Comparison of ENCODE assay signal across 8 mouse cellular contexts in the genomic region with DNA sequence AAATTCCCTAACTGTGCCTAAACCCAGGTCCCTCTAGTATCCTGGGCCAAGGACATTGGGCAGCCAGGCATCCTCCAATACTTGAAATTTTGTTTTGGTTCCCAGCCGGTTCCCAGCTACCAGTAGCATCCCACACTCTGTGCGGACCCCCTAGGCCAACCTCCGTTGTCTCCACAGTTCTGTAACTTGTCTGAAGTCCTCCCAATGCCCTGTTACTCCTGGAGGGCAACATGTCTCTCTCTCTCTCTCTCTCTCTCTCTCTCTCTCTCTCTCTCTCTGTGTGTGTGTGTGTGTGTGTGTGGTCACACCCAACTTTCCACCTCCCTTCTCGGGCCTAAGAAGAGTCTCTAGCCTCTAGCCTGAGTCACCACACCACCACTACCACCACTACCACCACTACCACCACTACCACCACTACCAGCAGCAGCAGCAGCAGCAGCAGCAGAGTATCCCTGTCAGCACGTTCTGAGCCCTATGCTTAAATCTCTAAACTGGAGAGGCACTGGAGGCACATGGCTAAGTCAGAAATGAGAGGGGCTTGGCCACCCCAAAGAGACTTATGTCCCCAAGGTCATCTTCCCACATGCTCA. TPM values are rescaled to one million over a fixed set of nuclear protein-coding genes. Genes with fewer than 3 reads are reported as not detected.
DNase-seq lines count a peak whose midpoint lies in the region; ATAC-seq and TF ChIP-seq lines count a peak whose summit lies in the region.

No protein-coding gene starts in this region.

- no peaks in the 10 kb centered on the region for H3K9me3 ChIP-seq in forebrain, embryonic 12.5 days
- H3K9me3 ChIP-seq in liver, embryonic 13.5 days (replicated peaks), result no peaks in the 10 kb centered on the region

- 35% methylated on average over 5 of the region's 5 CpGs for WGBS in heart, adult 2 months
- 7% methylated on average over 5 of the region's 5 CpGs for WGBS in forebrain, embryonic 12.5 days
- 36% methylated on average over 5 of the region's 5 CpGs for WGBS in liver, embryonic 13.5 days (ENCODE audit: insufficient replicate concordance)

- peak overlapping the region; percentile 70 for H3K4me2 ChIP-seq in forebrain, embryonic 12.5 days
- H3K4me2 ChIP-seq in liver, embryonic 13.5 days, result peak overlapping the region; percentile 69

- H3K36me3 ChIP-seq in heart, adult 2 months (ENCODE audit: control insufficient read depth, insufficient read depth, low read length), result no peaks in the 10 kb centered on the region
- H3K36me3 ChIP-seq in forebrain, embryonic 12.5 days (replicated peaks), result no peaks in the 10 kb centered on the region
- H3K36me3 ChIP-seq in liver, embryonic 13.5 days, result no peaks in the 10 kb centered on the region

- DNase-seq in heart, adult 2 months, result no peak
- no peak for DNase-seq in heart, adult 8-10 months (ENCODE audit: low spot score)
- DNase-seq in 3134 (ENCODE audit: extremely low read depth, insufficient read length, low spot score), result peak; percentile 72
- no peak for DNase-seq in liver, embryonic 13.5 days
- DNase-seq in frontal cortex, postnatal 10 days (ENCODE audit: low spot score in 2 of 2), result no peak
- DNase-seq in gastrocnemius, postnatal 4 days (ENCODE audit: low spot score in 2 of 2), result no peak

- ATAC-seq in forebrain, embryonic 12.5 days (ENCODE audit: low FRiP score), result peak; percentile 7; the same call in 1 of the 2 replicates
- no peak for ATAC-seq in liver, embryonic 13.5 days (ENCODE audit: low read depth)
- ATAC-seq in granulocyte monocyte progenitor cell, adult 5-6 weeks (replicated peaks; ENCODE audit: poor library complexity, severe bottlenecking), result no peak

- H3K4me1 ChIP-seq in heart, adult 2 months (ENCODE audit: control insufficient read depth, insufficient read depth, low read length), result peaks cover 5% of the 10 kb centered on the region; the same call in 1 of the 2 replicates
- H3K4me1 ChIP-seq in forebrain, embryonic 12.5 days, result peaks cover 43% of the 10 kb centered on the region
- H3K4me1 ChIP-seq in liver, embryonic 13.5 days (replicated peaks), result peaks cover 53% of the 10 kb centered on the region

- peak overlapping the region; percentile 89 for H3K27ac ChIP-seq in heart, adult 2 months
- H3K27ac ChIP-seq in forebrain, embryonic 12.5 days, result peak overlapping the region; percentile 93
- peak overlapping the region; percentile 88 for H3K27ac ChIP-seq in liver, embryonic 13.5 days

- no peak for TF ChIP-seq CTCF in heart, adult 2 months (IDR thresholded peaks at IDR 0.05)

- H3K27me3 ChIP-seq in heart, adult 2 months (ENCODE audit: control insufficient read depth, insufficient read depth, low read length), result no peaks in the 10 kb centered on the region
- H3K27me3 ChIP-seq in forebrain, embryonic 12.5 days, result peaks cover 33% of the 10 kb centered on the region
- H3K27me3 ChIP-seq in liver, embryonic 13.5 days, result peaks cover 58% of the 10 kb centered on the region

- intact Hi-C loops in heart, adult 2 months (cut with DNase I), result no loop called here

- no peak for TF ChIP-seq POLR2A in heart, adult 2 months (IDR thresholded peaks at IDR 0.05; ENCODE audit: insufficient read depth, low read depth, low read length)

- peak overlapping the region; percentile 79 for H3K9ac ChIP-seq in heart, adult 2 months (ENCODE audit: low read depth, low read length)
- peak overlapping the region; percentile 78 for H3K9ac ChIP-seq in forebrain, embryonic 12.5 days
- H3K9ac ChIP-seq in liver, embryonic 13.5 days, result peak overlapping the region; percentile 73

- no peaks in the 10 kb centered on the region for H3K79me2 ChIP-seq in heart, adult 2 months (replicated peaks; ENCODE audit: control insufficient read depth, insufficient read depth, low read length)

- H3K4me3 ChIP-seq in heart, adult 2 months, result peak overlapping the region; percentile 63
- H3K4me3 ChIP-seq in forebrain, embryonic 12.5 days (replicated peaks), result peak overlapping the region; percentile 45
- H3K4me3 ChIP-seq in liver, embryonic 13.5 days (replicated peaks), result peak overlapping the region; percentile 59

- TF ChIP-seq EP300 in heart, adult 2 months (IDR thresholded peaks at IDR 0.05; ENCODE audit: insufficient read depth, low read depth, low read length), result no peak

RNA-seq across cellular contexts. Expression of a gene that starts 1.1 kb away (rescaled TPM):
- total RNA-seq in heart, adult 2 months (2021), result 1 to 10 TPM; 5.2 to 6.7 TPM
- polyA plus RNA-seq in heart, adult 2 months (2012; rRNA removed), result 18.6 and 27.7 TPM in 2 replicates
- 1 to 10 TPM; 4.8 to 5.4 (median 5.3) TPM for total RNA-seq in heart, adult 8-10 months (2022)
- polyA plus RNA-seq in forebrain, embryonic 12.5 days (2016; fragmentation: Nextera tagmentation; extraction: Ambion mirVana), result 19.9 and 20.1 TPM in 2 replicates
- polyA plus RNA-seq in liver, embryonic 13.5 days (2015; fragmentation: Nextera tagmentation; extraction: Ambion mirVana), result 10.1 and 11.7 TPM in 2 replicates
- 5.1 and 8.7 TPM in 2 replicates for total RNA-seq in granulocyte monocyte progenitor cell, adult 5-6 weeks (2014; fragmentation: Nextera tagmentation)
- total RNA-seq in granulocyte monocyte progenitor cell, adult 5-6 weeks (2017), result 2.1 and 5.0 TPM in 2 replicates
- 10 to 100 TPM; 31.0 to 34.6 TPM for total RNA-seq in gastrocnemius, postnatal 4 days (2021)

RNA-seq across cellular contexts. Expression of a gene that starts 11.2 kb away (rescaled TPM):
- total RNA-seq in heart, adult 2 months (2021), result 10 to 100 TPM; 13.1 to 15.1 TPM
- polyA plus RNA-seq in heart, adult 2 months (2012; rRNA removed), result 5.5 and 9.5 TPM in 2 replicates
- 10 to 100 TPM; 11.3 to 19.5 (median 15.3) TPM for total RNA-seq in heart, adult 8-10 months (2022)
- 19.0 and 20.6 TPM in 2 replicates for polyA plus RNA-seq in forebrain, embryonic 12.5 days (2016; fragmentation: Nextera tagmentation; extraction: Ambion mirVana)
- polyA plus RNA-seq in liver, embryonic 13.5 days (2015; fragmentation: Nextera tagmentation; extraction: Ambion mirVana), result 6.3 and 7.2 TPM in 2 replicates
- total RNA-seq in granulocyte monocyte progenitor cell, adult 5-6 weeks (2014; fragmentation: Nextera tagmentation), result 17.2 and 22.8 TPM in 2 replicates
- total RNA-seq in granulocyte monocyte progenitor cell, adult 5-6 weeks (2017), result 32.9 and 47.6 TPM in 2 replicates
- 10 to 100 TPM; 18.6 to 20.6 TPM for total RNA-seq in gastrocnemius, postnatal 4 days (2021)

RNA-seq across cellular contexts. Expression of a gene that starts 15.0 kb away (rescaled TPM):
- total RNA-seq in heart, adult 2 months (2021), result 10 to 100 TPM; 70.4 to 74.6 TPM
- polyA plus RNA-seq in heart, adult 2 months (2012; rRNA removed), result 152 TPM in 2 replicates
- 10 to 100 TPM; 75.5 to 91.1 (median 82.0) TPM for total RNA-seq in heart, adult 8-10 months (2022)
- 202 and 219 TPM in 2 replicates for polyA plus RNA-seq in forebrain, embryonic 12.5 days (2016; fragmentation: Nextera tagmentation; extraction: Ambion mirVana)
- 30.4 and 32.3 TPM in 2 replicates for polyA plus RNA-seq in liver, embryonic 13.5 days (2015; fragmentation: Nextera tagmentation; extraction: Ambion mirVana)
- total RNA-seq in granulocyte monocyte progenitor cell, adult 5-6 weeks (2014; fragmentation: Nextera tagmentation), result 31.4 and 38.9 TPM in 2 replicates
- 77.6 and 91.3 TPM in 2 replicates for total RNA-seq in granulocyte monocyte progenitor cell, adult 5-6 weeks (2017)
- 10 to 100 TPM; 52.7 to 62.3 TPM for total RNA-seq in gastrocnemius, postnatal 4 days (2021)

RNA-seq across cellular contexts. Expression of a gene that starts 19.8 kb away (rescaled TPM):
- total RNA-seq in heart, adult 2 months (2021), result 1 to 10 TPM in 1 of 2 experiments, under 1 TPM in 1; 0.89 to 1.3 TPM
- polyA plus RNA-seq in heart, adult 2 months (2012; rRNA removed), result 2.1 and 2.7 TPM in 2 replicates
- total RNA-seq in heart, adult 8-10 months (2022), result 1 to 10 TPM; 2.1 to 2.6 (median 2.4) TPM
- polyA plus RNA-seq in forebrain, embryonic 12.5 days (2016; fragmentation: Nextera tagmentation; extraction: Ambion mirVana), result 12.5 and 15.4 TPM in 2 replicates
- polyA plus RNA-seq in liver, embryonic 13.5 days (2015; fragmentation: Nextera tagmentation; extraction: Ambion mirVana), result 0.60 and 0.67 TPM in 2 replicates
- total RNA-seq in granulocyte monocyte progenitor cell, adult 5-6 weeks (2014; fragmentation: Nextera tagmentation), result not detected in 2 replicates
- 0.04 TPM in 1 of 2 replicates, not detected in the other for total RNA-seq in granulocyte monocyte progenitor cell, adult 5-6 weeks (2017)
- 1 to 10 TPM; 1.9 to 2.5 TPM for total RNA-seq in gastrocnemius, postnatal 4 days (2021)

RNA-seq across cellular contexts. Expression of a gene that starts 19.8 kb away (rescaled TPM):
- under 1 TPM; 0.10 to 0.25 TPM for total RNA-seq in heart, adult 2 months (2021)
- 0.53 and 0.57 TPM in 2 replicates for polyA plus RNA-seq in heart, adult 2 months (2012; rRNA removed)
- under 1 TPM; 0.16 to 0.41 (median 0.18) TPM for total RNA-seq in heart, adult 8-10 months (2022)
- polyA plus RNA-seq in forebrain, embryonic 12.5 days (2016; fragmentation: Nextera tagmentation; extraction: Ambion mirVana), result 1.8 and 2.7 TPM in 2 replicates
- 0.15 and 0.20 TPM in 2 replicates for polyA plus RNA-seq in liver, embryonic 13.5 days (2015; fragmentation: Nextera tagmentation; extraction: Ambion mirVana)
- total RNA-seq in granulocyte monocyte progenitor cell, adult 5-6 weeks (2014; fragmentation: Nextera tagmentation), result 0.51 TPM in 1 of 2 replicates, not detected in the other
- not detected in 2 replicates for total RNA-seq in granulocyte monocyte progenitor cell, adult 5-6 weeks (2017)
- total RNA-seq in gastrocnemius, postnatal 4 days (2021), result not detected
